Mouse (Mus musculus) liver, embryonic 14.5 days (tissue): ENCODE data around the gene Sema3a. TPM values are rescaled to one million over a fixed set of nuclear protein-coding genes. Genes with fewer than 3 reads are reported as not detected.

Experiments used
- ATAC-seq: fragments of 200-750 bp; cut with Nextera tagmentation; 2 replicates; pipeline ENCODE4 v1.8.0; 2017; ENCODE audit warnings: moderate number of reproducible peaks, mild to moderate bottlenecking, moderate library complexity; ENCODE audit not compliant: insufficient read depth
- DNase-seq, 3 experiments: peaks; one replicate each; pipeline ENCODE4 v3.0.0-alpha.2; 2012 to 2013; ENCODE audit warnings: low read depth in 3 of 3, low spot score in 3 of 3
- H3K27ac ChIP-seq: fragments of 300-500 bp; sonication (generic); 2 replicates; pipeline ENCODE4 v1.5.1; 2014; ENCODE audit warnings: moderate library complexity, mild to moderate bottlenecking, control low read depth, inconsistent platforms
- H3K27me3 ChIP-seq: fragments of 300-500 bp; sonication (generic); 2 replicates; pipeline ENCODE4 v1.6.1; 2014; ENCODE audit warnings: mild to moderate bottlenecking, low read length, moderate library complexity; ENCODE audit not compliant: control insufficient read depth, insufficient read depth
- H3K36me3 ChIP-seq: fragments of 300-500 bp; sonication (generic); replicated peaks from 2 replicates; pipeline ENCODE4 v1.6.1; 2014; ENCODE audit warnings: low read depth; ENCODE audit not compliant: control insufficient read depth, insufficient read depth
- H3K4me1 ChIP-seq, 2 experiments: fragments of 200-500 bp in 1 of 2; fragments of 300-500 bp in 1 of 2; sonication (generic) in 1 of 2; replicated peaks; 2 replicates each; pipeline ENCODE4 v1.6.1; 2012 to 2014; ENCODE audit warnings: antibody characterized with exemption in 1 of 2, inconsistent platforms in 1 of 2, low read length in 1 of 2; ENCODE audit not compliant: control insufficient read depth in 2 of 2, insufficient read depth in 2 of 2
- H3K4me2 ChIP-seq: fragments of 300-500 bp; sonication (generic); 2 replicates; pipeline ENCODE4 v1.6.1; 2014; ENCODE audit warnings: low read depth, mild to moderate bottlenecking, control low read depth, moderate library complexity
- H3K4me3 ChIP-seq, 2 experiments: fragments of 200-500 bp in 1 of 2; fragments of 300-500 bp in 1 of 2; sonication (generic) in 1 of 2; 2 replicates each; pipeline ENCODE4 v1.5.1; 2012 to 2014; ENCODE audit warnings: low read depth in 2 of 2, low read length in 2 of 2, mild to moderate bottlenecking in 2 of 2, control low read depth in 1 of 2, inconsistent platforms in 1 of 2, moderate library complexity in 1 of 2; ENCODE audit not compliant: insufficient read depth in 1 of 2
- H3K9ac ChIP-seq: fragments of 300-500 bp; sonication (generic); replicated peaks from 2 replicates; pipeline ENCODE4 v1.6.1; 2014; ENCODE audit warnings: mild to moderate bottlenecking, control low read depth, moderate library complexity
- H3K9me3 ChIP-seq: fragments of 300-500 bp; sonication (generic); 2 replicates; pipeline ENCODE4 v1.6.1; 2016; ENCODE audit warnings: low read length, mixed read lengths; ENCODE audit not compliant: control insufficient read depth
- CTCF ChIP-seq: IDR thresholded peaks from 2 replicates; pipeline ENCODE4 v1.5.1; 2016; ENCODE audit warnings: antibody characterized with exemption, low read depth, control low read depth
- EP300 ChIP-seq: IDR thresholded peaks from 2 replicates; pipeline ENCODE4 v1.6.1; 2016; ENCODE audit warnings: antibody characterized with exemption, low read depth
- WGBS: fragments of 180-500 bp; shearing (Covaris S2); extraction: QIAGEN DNeasy Blood & Tissue Kit; methylation state at CpG from one replicate; pipeline ENCODE4 v1.1.7; 2014; ENCODE audit not compliant: insufficient replicate concordance; 5-methylcytosine and 5-hydroxymethylcytosine counted together
- polyA plus RNA-seq, 2 experiments: library from polyadenylated mRNA; depleted of rRNA in 1 of 2; stranded (reverse) in 1 of 2; unstranded in 1 of 2; fragments of >200 nt; fragmentation: Nextera tagmentation in 1 of 2; extraction: Ambion mirVana in 1 of 2; gene quantifications; 2 replicates each; pipeline versions ENCODE4 v1.2.1 to v1.2.3; 2012 to 2014

The Sema3a gene
- polyA plus RNA-seq, 2 experiments: 1.0 to 2.4 TPM

- ATAC-seq (no peak), DNase-seq (no peak)
- TF ChIP-seq EP300: no peak
- TF ChIP-seq CTCF: no peak
Measured at GRCm38 (mm10) chr5:13255353-13255752, 130.1 kb downstream of the Sema3a start.

GRCm38 (mm10) chr5:13256321-13256720 lies 131.1 kb downstream of the Sema3a start:
- H3K4me3 ChIP-seq: no peak overlapping the region
- no peaks in the 10 kb centered on the region for H3K9me3 ChIP-seq
- no peak overlapping the region for H3K27ac ChIP-seq
- TF ChIP-seq EP300 (no peak), CTCF (no peak)
- H3K9ac ChIP-seq: no peak overlapping the region
- ATAC-seq (no peak), DNase-seq (no peak)
- H3K36me3 ChIP-seq: no peaks in the 10 kb centered on the region
- H3K4me1 ChIP-seq: no peaks in the 10 kb centered on the region
- H3K4me2 ChIP-seq: no peak overlapping the region
- H3K27me3 ChIP-seq: no peaks in the 10 kb centered on the region
- WGBS: 22% methylated on average over 1 of the region's 1 CpGs

More at GRCm38 (mm10) chr5:13255353-13255752, 130.1 kb downstream of the Sema3a start:
- 48% methylated on average over 3 of the region's 3 CpGs for WGBS
- Histone ChIP-seq H3K9me3 (no peaks in the 10 kb centered on the region), H3K27me3 (no peaks in the 10 kb centered on the region), H3K4me2 (no peak overlapping the region), H3K27ac (no peak overlapping the region), H3K4me3 (no peak overlapping the region), H3K4me1 (no peaks in the 10 kb centered on the region), H3K9ac (no peak overlapping the region), H3K36me3 (no peaks in the 10 kb centered on the region)

DNA sequence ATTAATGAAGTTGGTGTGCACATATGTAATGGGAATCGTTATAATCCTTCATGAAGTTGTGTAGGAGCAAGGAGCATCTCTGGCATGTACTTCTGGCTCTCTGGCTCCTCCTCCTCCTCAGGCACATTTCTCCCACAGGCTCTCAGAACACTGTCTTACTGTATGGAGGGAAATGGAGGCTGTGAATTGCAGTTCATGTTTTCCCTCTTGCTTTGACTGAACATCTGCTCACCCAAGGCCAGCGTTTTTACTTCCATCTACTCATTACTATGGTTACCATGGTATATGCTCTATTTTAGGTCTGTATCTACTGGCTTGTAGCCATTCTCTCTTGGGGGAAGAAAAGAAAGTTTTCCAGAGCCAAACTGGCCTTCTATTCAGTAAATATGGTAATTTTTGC lies 137.9 kb downstream of the Sema3a start:
- Histone ChIP-seq H3K9me3 (no peaks in the 10 kb centered on the region), H3K9ac (no peak overlapping the region), H3K27ac (no peak overlapping the region), H3K27me3 (no peaks in the 10 kb centered on the region), H3K36me3 (no peaks in the 10 kb centered on the region), H3K4me3 (no peak overlapping the region), H3K4me2 (no peak overlapping the region), H3K4me1 (no peaks in the 10 kb centered on the region)
- 54% methylated on average over 2 of the region's 2 CpGs for WGBS
- DNase-seq (no peak), ATAC-seq (no peak)
- no peak for TF ChIP-seq CTCF
- no peak for TF ChIP-seq EP300

- no peaks in the 10 kb centered on the region for H3K27me3 ChIP-seq
- TF ChIP-seq CTCF (no peak), EP300 (no peak)
- no peaks in the 10 kb centered on the region for H3K9me3 ChIP-seq
- no peak overlapping the region for H3K27ac ChIP-seq
- H3K4me1 ChIP-seq: no peaks in the 10 kb centered on the region
- H3K9ac ChIP-seq: no peak overlapping the region
- DNase-seq: no peak
- 35% methylated on average over 3 of the region's 3 CpGs for WGBS
- H3K4me3 ChIP-seq: no peak overlapping the region
- ATAC-seq: no peak
- H3K4me2 ChIP-seq: no peak overlapping the region
- no peaks in the 10 kb centered on the region for H3K36me3 ChIP-seq
Measured at GRCm38 (mm10) chr5:13263539-13263938, 138.3 kb downstream of the Sema3a start.

DNA sequence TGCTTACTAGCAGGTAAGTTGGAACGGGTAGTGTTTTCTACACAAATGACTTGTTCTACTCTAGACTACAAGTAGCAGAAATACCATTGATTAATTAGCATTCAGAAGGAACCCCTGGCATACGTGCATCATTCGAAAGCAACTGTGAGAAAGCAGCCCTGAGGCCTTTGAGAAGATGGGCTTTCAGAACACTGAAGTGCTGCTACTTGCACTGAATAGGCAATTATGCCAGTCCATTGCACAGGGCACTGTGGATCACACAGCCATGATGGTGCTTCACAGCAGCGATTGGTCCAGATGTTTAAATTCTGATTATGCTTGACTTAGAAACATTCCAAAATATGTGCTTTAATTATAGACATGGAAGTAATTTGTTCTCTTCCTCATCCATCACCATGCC lies 187.5 kb downstream of the Sema3a start:
- no peaks in the 10 kb centered on the region for H3K9me3 ChIP-seq
- H3K4me1 ChIP-seq: no peaks in the 10 kb centered on the region
- DNase-seq: no peak
- H3K36me3 ChIP-seq: no peaks in the 10 kb centered on the region
- WGBS: 61% methylated on average over 4 of the region's 4 CpGs
- no peak overlapping the region for H3K4me2 ChIP-seq
- TF ChIP-seq CTCF: no peak
- H3K4me3 ChIP-seq: no peak overlapping the region
- ATAC-seq: no peak
- no peak overlapping the region for H3K9ac ChIP-seq
- no peaks in the 10 kb centered on the region for H3K27me3 ChIP-seq
- H3K27ac ChIP-seq: no peak overlapping the region

GRCm38 (mm10) chr5:13313977-13314376 lies 188.8 kb downstream of the Sema3a start:
- DNase-seq: no peak
- Histone ChIP-seq H3K4me2 (no peak overlapping the region), H3K9ac (no peak overlapping the region), H3K4me3 (no peak overlapping the region), H3K36me3 (no peaks in the 10 kb centered on the region), H3K9me3 (no peaks in the 10 kb centered on the region), H3K27ac (no peak overlapping the region), H3K27me3 (no peaks in the 10 kb centered on the region), H3K4me1 (no peaks in the 10 kb centered on the region)
- ATAC-seq: no peak
- WGBS: 58% methylated on average over 6 of the region's 6 CpGs
- TF ChIP-seq CTCF: no peak
- no peak for TF ChIP-seq EP300
